Mouse (Mus musculus) induced T-regulatory cell, adult 2 months (primary cell): ENCODE data around the gene Ak7.

ENCODE experiments used
- DNase-seq: peaks from one replicate; pipeline ENCODE4 v3.0.0-alpha.2; 2012; ENCODE audit warnings: low read depth

Gene Ak7

GRCm38 (mm10) chr12:105727964-105728363, 22.2 kb downstream of the Ak7 start:
- peak; percentile 80 for DNase-seq

GRCm38 (mm10) chr12:105730851-105731460, 25.2 kb downstream of the Ak7 start:
- DNase-seq = no peak

- no peak for DNase-seq
Measured at GRCm38 (mm10) chr12:105733370-105734159, 27.8 kb downstream of the Ak7 start.

GRCm38 (mm10) chr12:105735226-105735888, 29.6 kb downstream of the Ak7 start:
- no peak for DNase-seq

GRCm38 (mm10) chr12:105735889-105736251, 30.1 kb downstream of the Ak7 start:
- DNase-seq = no peak

GRCm38 (mm10) chr12:105738316-105739096, 32.7 kb downstream of the Ak7 start:
- DNase-seq = no peak

GRCm38 (mm10) chr12:105739656-105740055, 33.9 kb downstream of the Ak7 start:
- no peak for DNase-seq

GRCm38 (mm10) chr12:105748114-105748513, 42.3 kb downstream of the Ak7 start:
- no peak for DNase-seq

- DNase-seq = no peak
Measured at GRCm38 (mm10) chr12:105753813-105754212, 48.0 kb downstream of the Ak7 start.

- no peak for DNase-seq
Measured at GRCm38 (mm10) chr12:105757816-105758497, 52.2 kb downstream of the Ak7 start.

- no peak for DNase-seq
Measured at GRCm38 (mm10) chr12:105758911-105759310, 53.1 kb downstream of the Ak7 start.

GRCm38 (mm10) chr12:105759849-105760478, 54.2 kb downstream of the Ak7 start:
- DNase-seq = no peak

- DNase-seq = peak; percentile 60
Measured at GRCm38 (mm10) chr12:105761171-105761570, 55.4 kb downstream of the Ak7 start.

GRCm38 (mm10) chr12:105761629-105762028, 55.9 kb downstream of the Ak7 start:
- DNase-seq = no peak

- no peak for DNase-seq
Measured at GRCm38 (mm10) chr12:105769700-105770099, 63.9 kb downstream of the Ak7 start.

- DNase-seq = no peak
Measured at GRCm38 (mm10) chr12:105774871-105775270, 69.1 kb downstream of the Ak7 start.

GRCm38 (mm10) chr12:105777651-105778050, 71.9 kb downstream of the Ak7 start:
- DNase-seq = no peak

- DNase-seq = peak; percentile 94
Measured at GRCm38 (mm10) chr12:105784196-105784999, 78.6 kb downstream of the Ak7 start, which contains the start of gene Papola. TSS of gene Papola (plus strand) at chr12:105784694.

- peak; percentile 88 for DNase-seq
Measured at GRCm38 (mm10) chr12:105785000-105785774, 79.4 kb downstream of the Ak7 start.
